Mouse (Mus musculus): ENCODE measurements around the gene Cuzd1. TPM values are rescaled to one million over a fixed set of nuclear protein-coding genes. Genes with fewer than 3 reads are reported as not detected.

Gene Cuzd1
- polyA plus RNA-seq, 1 experiment from 2014 or later: 0.17 TPM

GRCm38 (mm10) chr7:131337502-131338068, 15.5 kb upstream of the Cuzd1 start:
- Histone ChIP-seq H3K27me3 (replicated peaks; ENCODE audit: control insufficient read depth, insufficient read depth, low read length) (no peaks in the 10 kb centered on the region), H3K36me3 (ENCODE audit: control insufficient read depth, insufficient read depth, low read length) (peaks cover 22% of the 10 kb centered on the region), H3K9ac (ENCODE audit: low read depth, low read length) (no peak overlapping the region), H3K4me1 (ENCODE audit: control insufficient read depth, insufficient read depth, low read length) (no peaks in the 10 kb centered on the region), H3K9me3 (ENCODE audit: control insufficient read depth, low read length) (no peaks in the 10 kb centered on the region), H3K4me3 (ENCODE audit: low read depth, low read length) (no peak overlapping the region), H3K27ac (replicated peaks; ENCODE audit: low read depth, low read length) (no peak overlapping the region), H3K4me2 (ENCODE audit: low read depth, low read length) (no peak overlapping the region)
- DNase-seq (ENCODE audit: low spot score): no peak
- 59% methylated on average over 8 of the region's 8 CpGs for WGBS
- no peak for ATAC-seq (ENCODE audit: low read depth)

- H3K4me1 ChIP-seq (ENCODE audit: control insufficient read depth, insufficient read depth, low read length): no peaks in the 10 kb centered on the region
- H3K4me2 ChIP-seq (ENCODE audit: low read depth, low read length): no peak within 1 kb of the TSS
- no peak within 1 kb of the TSS for H3K4me3 ChIP-seq (ENCODE audit: low read depth, low read length)
- no peak within 1 kb of the TSS for H3K9ac ChIP-seq (ENCODE audit: low read depth, low read length)
- H3K36me3 ChIP-seq (ENCODE audit: control insufficient read depth, insufficient read depth, low read length): no peaks in the 10 kb centered on the region
- no peak for DNase-seq (ENCODE audit: low spot score)
- H3K27me3 ChIP-seq (replicated peaks; ENCODE audit: control insufficient read depth, insufficient read depth, low read length): no peaks in the 10 kb centered on the region
- WGBS: 32% methylated on average over 1 of the region's 1 CpGs
- H3K9me3 ChIP-seq (ENCODE audit: control insufficient read depth, low read length): no peaks in the 10 kb centered on the region
- no peak within 1 kb of the TSS for H3K27ac ChIP-seq (replicated peaks; ENCODE audit: low read depth, low read length)
- no peak for ATAC-seq (ENCODE audit: low read depth)
Measured at GRCm38 (mm10) chr7:131333564-131333963, 11.5 kb upstream of the Cuzd1 start, which contains the start of gene Fam24a. Gene Fam24a (plus strand): TSS chr7:131333864.

- WGBS: 71% methylated on average over 2 of the region's 2 CpGs
- Histone ChIP-seq H3K4me3 (ENCODE audit: low read depth, low read length) (no peak overlapping the region), H3K9me3 (ENCODE audit: control insufficient read depth, low read length) (no peaks in the 10 kb centered on the region), H3K4me1 (ENCODE audit: control insufficient read depth, insufficient read depth, low read length) (no peaks in the 10 kb centered on the region), H3K9ac (ENCODE audit: low read depth, low read length) (no peak overlapping the region), H3K36me3 (ENCODE audit: control insufficient read depth, insufficient read depth, low read length) (no peaks in the 10 kb centered on the region), H3K4me2 (ENCODE audit: low read depth, low read length) (no peak overlapping the region), H3K27ac (replicated peaks; ENCODE audit: low read depth, low read length) (no peak overlapping the region), H3K27me3 (replicated peaks; ENCODE audit: control insufficient read depth, insufficient read depth, low read length) (no peaks in the 10 kb centered on the region)
- no peak for DNase-seq (ENCODE audit: low spot score)
- no peak for ATAC-seq (ENCODE audit: low read depth)
Measured at GRCm38 (mm10) chr7:131331688-131332087, 9.6 kb upstream of the Cuzd1 start.

- Histone ChIP-seq H3K27ac (replicated peaks; ENCODE audit: low read depth, low read length) (no peak within 1 kb of the TSS), H3K4me3 (ENCODE audit: low read depth, low read length) (no peak within 1 kb of the TSS), H3K4me1 (ENCODE audit: control insufficient read depth, insufficient read depth, low read length) (no peaks in the 10 kb centered on the region), H3K4me2 (ENCODE audit: low read depth, low read length) (no peak within 1 kb of the TSS), H3K9me3 (ENCODE audit: control insufficient read depth, low read length) (no peaks in the 10 kb centered on the region), H3K36me3 (ENCODE audit: control insufficient read depth, insufficient read depth, low read length) (no peaks in the 10 kb centered on the region), H3K9ac (ENCODE audit: low read depth, low read length) (no peak within 1 kb of the TSS), H3K27me3 (replicated peaks; ENCODE audit: control insufficient read depth, insufficient read depth, low read length) (no peaks in the 10 kb centered on the region)
- ATAC-seq (ENCODE audit: low read depth) (no peak), DNase-seq (ENCODE audit: low spot score) (no peak)
- WGBS: 90% methylated on average over 5 of the region's 5 CpGs
Measured at GRCm38 (mm10) chr7:131329416-131329815, 7.3 kb upstream of the Cuzd1 start, which contains the start of gene Fam24b. Gene Fam24b (minus strand): TSS chr7:131329516.

- DNase-seq (ENCODE audit: low spot score) (no peak), ATAC-seq (ENCODE audit: low read depth) (no peak)
- no peak overlapping the region for H3K9ac ChIP-seq (ENCODE audit: low read depth, low read length)
- H3K4me2 ChIP-seq (ENCODE audit: low read depth, low read length): no peak overlapping the region
- no peaks in the 10 kb centered on the region for H3K4me1 ChIP-seq (ENCODE audit: control insufficient read depth, insufficient read depth, low read length)
- no peaks in the 10 kb centered on the region for H3K9me3 ChIP-seq (ENCODE audit: control insufficient read depth, low read length)
- no peaks in the 10 kb centered on the region for H3K27me3 ChIP-seq (replicated peaks; ENCODE audit: control insufficient read depth, insufficient read depth, low read length)
- H3K36me3 ChIP-seq (ENCODE audit: control insufficient read depth, insufficient read depth, low read length): no peaks in the 10 kb centered on the region
- WGBS: 94% methylated on average over 5 of the region's 5 CpGs
- H3K27ac ChIP-seq (replicated peaks; ENCODE audit: low read depth, low read length): no peak overlapping the region
- H3K4me3 ChIP-seq (ENCODE audit: low read depth, low read length): no peak overlapping the region
Measured at GRCm38 (mm10) chr7:131327054-131327453, 5.0 kb upstream of the Cuzd1 start.

- H3K4me3 ChIP-seq (ENCODE audit: low read depth, low read length): no peak overlapping the region
- no peaks in the 10 kb centered on the region for H3K27me3 ChIP-seq (replicated peaks; ENCODE audit: control insufficient read depth, insufficient read depth, low read length)
- H3K9ac ChIP-seq (ENCODE audit: low read depth, low read length): no peak overlapping the region
- ATAC-seq (ENCODE audit: low read depth) (no peak), DNase-seq (ENCODE audit: low spot score) (no peak)
- H3K9me3 ChIP-seq (ENCODE audit: control insufficient read depth, low read length): no peaks in the 10 kb centered on the region
- H3K4me2 ChIP-seq (ENCODE audit: low read depth, low read length): no peak overlapping the region
- no peaks in the 10 kb centered on the region for H3K36me3 ChIP-seq (ENCODE audit: control insufficient read depth, insufficient read depth, low read length)
- 62% methylated on average over 6 of the region's 7 CpGs for WGBS
- H3K4me1 ChIP-seq (ENCODE audit: control insufficient read depth, insufficient read depth, low read length): no peaks in the 10 kb centered on the region
- no peak overlapping the region for H3K27ac ChIP-seq (replicated peaks; ENCODE audit: low read depth, low read length)
Measured at GRCm38 (mm10) chr7:131318340-131318739, 3.8 kb downstream of the Cuzd1 start.

GRCm38 (mm10) chr7:131317587-131317986, 4.5 kb downstream of the Cuzd1 start:
- WGBS: 65% methylated on average over 12 of the region's 12 CpGs
- no peak overlapping the region for H3K4me3 ChIP-seq (ENCODE audit: low read depth, low read length)
- no peak overlapping the region for H3K9ac ChIP-seq (ENCODE audit: low read depth, low read length)
- no peaks in the 10 kb centered on the region for H3K36me3 ChIP-seq (ENCODE audit: control insufficient read depth, insufficient read depth, low read length)
- ATAC-seq (ENCODE audit: low read depth) (no peak), DNase-seq (ENCODE audit: low spot score) (no peak)
- H3K9me3 ChIP-seq (ENCODE audit: control insufficient read depth, low read length): no peaks in the 10 kb centered on the region
- H3K27ac ChIP-seq (replicated peaks; ENCODE audit: low read depth, low read length): no peak overlapping the region
- no peaks in the 10 kb centered on the region for H3K27me3 ChIP-seq (replicated peaks; ENCODE audit: control insufficient read depth, insufficient read depth, low read length)
- no peak overlapping the region for H3K4me2 ChIP-seq (ENCODE audit: low read depth, low read length)
- no peaks in the 10 kb centered on the region for H3K4me1 ChIP-seq (ENCODE audit: control insufficient read depth, insufficient read depth, low read length)

GRCm38 (mm10) chr7:131314493-131314892, 7.6 kb downstream of the Cuzd1 start:
- Histone ChIP-seq H3K27ac (replicated peaks; ENCODE audit: low read depth, low read length) (no peak overlapping the region), H3K36me3 (ENCODE audit: control insufficient read depth, insufficient read depth, low read length) (no peaks in the 10 kb centered on the region), H3K4me3 (ENCODE audit: low read depth, low read length) (no peak overlapping the region), H3K4me2 (ENCODE audit: low read depth, low read length) (no peak overlapping the region), H3K9ac (ENCODE audit: low read depth, low read length) (no peak overlapping the region), H3K9me3 (ENCODE audit: control insufficient read depth, low read length) (no peaks in the 10 kb centered on the region), H3K4me1 (ENCODE audit: control insufficient read depth, insufficient read depth, low read length) (no peaks in the 10 kb centered on the region), H3K27me3 (replicated peaks; ENCODE audit: control insufficient read depth, insufficient read depth, low read length) (no peaks in the 10 kb centered on the region)
- ATAC-seq (ENCODE audit: low read depth): no peak
- 59% methylated on average over 7 of the region's 7 CpGs for WGBS
- no peak for DNase-seq (ENCODE audit: low spot score)

- H3K9ac ChIP-seq (ENCODE audit: low read depth, low read length): no peak overlapping the region
- no peak overlapping the region for H3K27ac ChIP-seq (replicated peaks; ENCODE audit: low read depth, low read length)
- 76% methylated on average over 5 of the region's 5 CpGs for WGBS
- ATAC-seq (ENCODE audit: low read depth) (no peak), DNase-seq (ENCODE audit: low spot score) (no peak)
- H3K4me3 ChIP-seq (ENCODE audit: low read depth, low read length): no peak overlapping the region
- H3K27me3 ChIP-seq (replicated peaks; ENCODE audit: control insufficient read depth, insufficient read depth, low read length): no peaks in the 10 kb centered on the region
- no peak overlapping the region for H3K4me2 ChIP-seq (ENCODE audit: low read depth, low read length)
- H3K4me1 ChIP-seq (ENCODE audit: control insufficient read depth, insufficient read depth, low read length): no peaks in the 10 kb centered on the region
- H3K36me3 ChIP-seq (ENCODE audit: control insufficient read depth, insufficient read depth, low read length): no peaks in the 10 kb centered on the region
- no peaks in the 10 kb centered on the region for H3K9me3 ChIP-seq (ENCODE audit: control insufficient read depth, low read length)
Measured at GRCm38 (mm10) chr7:131306733-131307132, 15.4 kb downstream of the Cuzd1 start.

Measured in embryonic facial prominence, embryonic 14.5 days (tissue).